Mouse (Mus musculus) intestine, embryonic 14.5 days (tissue): ENCODE measurements around the gene Tubgcp2. TPM values are rescaled to one million over a fixed set of nuclear protein-coding genes. Genes with fewer than 3 reads are reported as not detected.

Experiments used
- ATAC-seq: fragments of 200-750 bp; cut with Nextera tagmentation; replicated peaks from 2 replicates; pipeline ENCODE4 v1.8.0; 2017; ENCODE audit warnings: low read depth, moderate number of reproducible peaks, moderate TSS enrichment, moderate library complexity; ENCODE audit not compliant: low FRiP score, low TSS enrichment
- DNase-seq: peaks from one replicate; pipeline ENCODE4 v3.0.0-alpha.2; 2018; ENCODE audit warnings: low spot score
- H3K27ac ChIP-seq: fragments of 300-500 bp; sonication (generic); 2 replicates; pipeline ENCODE4 v1.5.1; 2014; ENCODE audit warnings: low read depth, mild to moderate bottlenecking, control low read depth
- H3K27me3 ChIP-seq: fragments of 300-500 bp; sonication (generic); replicated peaks from 2 replicates; pipeline ENCODE4 v1.6.1; 2014; ENCODE audit warnings: low read length, control low read depth; ENCODE audit not compliant: control insufficient read depth, insufficient read depth
- H3K36me3 ChIP-seq: fragments of 300-500 bp; sonication (generic); 2 replicates; pipeline ENCODE4 v1.6.1; 2014; ENCODE audit warnings: low read length, control low read depth; ENCODE audit not compliant: control insufficient read depth, insufficient read depth
- H3K4me1 ChIP-seq: fragments of 300-500 bp; sonication (generic); replicated peaks from 2 replicates; pipeline ENCODE4 v1.6.1; 2014; ENCODE audit warnings: low read length, control low read depth, mixed read lengths; ENCODE audit not compliant: control insufficient read depth, insufficient read depth
- H3K4me2 ChIP-seq: fragments of 300-500 bp; sonication (generic); 2 replicates; pipeline ENCODE4 v1.6.1; 2014; ENCODE audit warnings: low read length
- H3K4me3 ChIP-seq: fragments of 300-500 bp; sonication (generic); 2 replicates; pipeline ENCODE4 v1.5.1; 2014; ENCODE audit warnings: low read depth, low read length, control low read depth, mixed read lengths
- H3K9ac ChIP-seq: fragments of 300-500 bp; sonication (generic); 2 replicates; pipeline ENCODE4 v1.6.1; 2014; ENCODE audit warnings: mild to moderate bottlenecking, low read length
- H3K9me3 ChIP-seq: fragments of 300-500 bp; sonication (generic); 2 replicates; pipeline ENCODE4 v1.6.1; 2016; ENCODE audit warnings: low read length, control low read depth; ENCODE audit not compliant: control insufficient read depth
- WGBS: fragments of 180-500 bp; shearing (Covaris S2); extraction: QIAGEN DNeasy Blood & Tissue Kit; methylation state at CpG from one replicate; pipeline ENCODE4 v1.1.7; 2014; 5-methylcytosine and 5-hydroxymethylcytosine counted together
- polyA plus RNA-seq: library from polyadenylated mRNA; unstranded; fragments of >200 nt; fragmentation: Nextera tagmentation; extraction: Ambion mirVana; gene quantifications from 2 replicates; pipeline ENCODE4 v1.2.1, GENCODE M21; 2014

Tubgcp2 gene
- polyA plus RNA-seq, 1 experiment from 2014 or later: 56.0 TPM

DNA sequence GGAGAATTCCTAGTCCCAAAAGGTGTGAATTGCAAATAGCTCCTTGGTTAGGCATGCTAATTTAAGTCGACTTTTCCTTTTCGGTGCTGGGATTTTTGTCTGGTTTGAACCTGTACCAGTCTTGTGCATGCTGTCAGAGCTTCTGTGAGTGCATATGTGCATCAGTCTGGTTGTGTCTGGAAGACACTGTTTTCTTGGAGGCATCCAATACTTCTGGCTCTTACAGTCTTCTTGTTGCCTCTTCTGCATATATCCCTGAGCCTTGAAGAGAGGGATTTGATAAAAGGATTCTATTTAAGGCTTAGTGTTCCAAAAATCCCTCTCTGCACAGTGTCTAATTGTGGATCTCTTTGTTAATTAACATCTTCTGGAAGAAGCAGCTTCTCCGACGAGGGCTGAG lies 17.7 kb upstream of the Tubgcp2 start:
- Histone ChIP-seq H3K27ac (no peak overlapping the region), H3K9me3 (no peaks in the 10 kb centered on the region), H3K4me3 (no peak overlapping the region), H3K4me1 (peaks cover 9% of the 10 kb centered on the region; the same call in 1 of the 2 replicates), H3K4me2 (no peak overlapping the region), H3K36me3 (no peaks in the 10 kb centered on the region), H3K9ac (no peak overlapping the region), H3K27me3 (peaks cover 83% of the 10 kb centered on the region)
- DNase-seq (no peak), ATAC-seq (no peak)
- WGBS: 79% methylated on average over 4 of the region's 4 CpGs

- Histone ChIP-seq H3K4me1 (peaks cover 5% of the 10 kb centered on the region; the same call in 1 of the 2 replicates), H3K9me3 (no peaks in the 10 kb centered on the region), H3K27me3 (peaks cover 92% of the 10 kb centered on the region), H3K9ac (no peak overlapping the region), H3K27ac (no peak overlapping the region), H3K4me3 (peak overlapping the region; percentile 37), H3K4me2 (peak overlapping the region; percentile 56), H3K36me3 (no peaks in the 10 kb centered on the region)
- ATAC-seq (peak; percentile 10; the same call in 1 of the 2 replicates), DNase-seq (peak; percentile 76)
- WGBS: 1% methylated on average over 34 of the region's 34 CpGs
Measured at GRCm38 (mm10) chr7:140049115-140049689, 12.7 kb upstream of the Tubgcp2 start.

- DNase-seq: peak; percentile 71
- Histone ChIP-seq H3K4me3 (peak within 1 kb of the TSS; percentile 37), H3K9ac (no peak within 1 kb of the TSS), H3K36me3 (no peaks in the 10 kb centered on the region), H3K27me3 (peaks cover 90% of the 10 kb centered on the region), H3K27ac (no peak within 1 kb of the TSS), H3K9me3 (no peaks in the 10 kb centered on the region), H3K4me1 (peaks cover 5% of the 10 kb centered on the region; the same call in 1 of the 2 replicates), H3K4me2 (peak within 1 kb of the TSS; percentile 56)
- peak; percentile 41; the same call in 1 of the 2 replicates for ATAC-seq
- 1% methylated on average over 56 of the region's 56 CpGs for WGBS
Measured at GRCm38 (mm10) chr7:140048361-140049114, 12.1 kb upstream of the Tubgcp2 start, which contains the start of gene Msx3. Gene Msx3 (minus strand): TSS chr7:140049089.

GRCm38 (mm10) chr7:140047811-140048311 lies 11.4 kb upstream of the Tubgcp2 start:
- under 1% methylated on average over 33 of the region's 33 CpGs for WGBS
- Histone ChIP-seq H3K27me3 (peaks cover 83% of the 10 kb centered on the region), H3K9me3 (no peaks in the 10 kb centered on the region), H3K36me3 (no peaks in the 10 kb centered on the region), H3K27ac (no peak overlapping the region), H3K4me2 (peak overlapping the region; percentile 41), H3K4me1 (peaks cover 5% of the 10 kb centered on the region; the same call in 1 of the 2 replicates), H3K9ac (no peak overlapping the region), H3K4me3 (peak overlapping the region; percentile 25)
- peak; percentile 71 for DNase-seq
- no peak for ATAC-seq

GRCm38 (mm10) chr7:140045546-140045945 lies 9.1 kb upstream of the Tubgcp2 start:
- no peak for ATAC-seq
- 71% methylated on average over 4 of the region's 4 CpGs for WGBS
- no peak overlapping the region for H3K4me3 ChIP-seq
- peaks cover 62% of the 10 kb centered on the region for H3K27me3 ChIP-seq
- no peak overlapping the region for H3K4me2 ChIP-seq
- H3K9ac ChIP-seq: no peak overlapping the region
- no peak for DNase-seq
- H3K27ac ChIP-seq: no peak overlapping the region
- H3K36me3 ChIP-seq: peaks cover 2% of the 10 kb centered on the region; the same call in 1 of the 2 replicates
- H3K4me1 ChIP-seq: peaks cover 5% of the 10 kb centered on the region; the same call in 1 of the 2 replicates
- no peaks in the 10 kb centered on the region for H3K9me3 ChIP-seq

- no peak overlapping the region for H3K9ac ChIP-seq
- DNase-seq (no peak), ATAC-seq (no peak)
- H3K27me3 ChIP-seq: peaks cover 34% of the 10 kb centered on the region
- no peak overlapping the region for H3K4me2 ChIP-seq
- H3K27ac ChIP-seq: no peak overlapping the region
- H3K4me1 ChIP-seq: no peaks in the 10 kb centered on the region
- WGBS: 63% methylated on average over 3 of the region's 3 CpGs
- no peaks in the 10 kb centered on the region for H3K9me3 ChIP-seq
- H3K36me3 ChIP-seq: peaks cover 12% of the 10 kb centered on the region
- H3K4me3 ChIP-seq: no peak overlapping the region
Measured at GRCm38 (mm10) chr7:140042728-140043127, 6.3 kb upstream of the Tubgcp2 start.

DNA sequence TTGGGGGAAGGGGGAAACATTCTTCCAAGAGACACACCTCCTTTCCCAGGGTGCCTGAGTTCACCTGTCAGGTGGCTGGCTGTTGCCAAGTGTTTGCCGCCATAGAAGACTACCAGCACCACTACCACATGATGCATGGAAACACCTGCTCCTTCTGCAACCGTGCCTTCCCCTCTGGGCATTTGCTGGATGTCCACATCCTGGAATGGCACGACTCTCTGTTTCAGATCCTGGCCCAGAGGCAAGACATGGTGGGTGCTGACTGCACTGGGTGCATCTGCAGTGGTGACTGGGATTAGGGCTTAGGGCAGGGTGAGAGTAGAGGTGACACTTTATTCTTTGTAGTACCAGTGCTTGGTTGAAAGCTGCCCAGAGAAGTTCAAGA lies 694 bp upstream of the Tubgcp2 start:
- 50% methylated on average over 3 of the region's 3 CpGs for WGBS
- no peak for ATAC-seq
- peaks cover 13% of the 10 kb centered on the region for H3K4me1 ChIP-seq
- H3K9ac ChIP-seq: peak overlapping the region; percentile 77; the same call in 1 of the 2 replicates
- H3K4me2 ChIP-seq: peak overlapping the region; percentile 74
- DNase-seq: no peak
- H3K4me3 ChIP-seq: peak overlapping the region; percentile 99
- H3K27ac ChIP-seq: no peak overlapping the region
- H3K9me3 ChIP-seq: no peaks in the 10 kb centered on the region
- H3K27me3 ChIP-seq: no peaks in the 10 kb centered on the region
- peaks cover 30% of the 10 kb centered on the region for H3K36me3 ChIP-seq

DNA sequence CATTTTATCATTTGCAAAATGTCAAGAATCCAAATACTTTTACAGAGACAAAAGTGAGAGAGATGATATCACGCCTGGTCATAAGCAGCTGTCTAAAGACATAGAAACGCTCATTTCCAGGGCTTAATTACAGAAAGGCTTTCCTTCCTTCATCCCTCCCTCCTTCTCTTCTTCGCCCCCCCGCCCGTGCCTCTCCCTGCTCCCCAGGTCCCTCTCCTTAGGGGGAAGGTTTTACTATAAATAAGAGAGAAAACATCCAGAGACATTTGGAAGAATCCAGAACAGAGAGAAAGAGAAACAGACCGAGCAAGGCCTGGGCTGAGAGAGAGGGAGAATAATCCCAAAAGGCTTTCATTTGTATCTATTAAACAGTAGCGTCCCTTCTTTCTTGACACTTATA lies 1.0 kb downstream of the Tubgcp2 start:
- Histone ChIP-seq H3K27ac (peak overlapping the region; percentile 88; the same call in 1 of the 2 replicates), H3K9me3 (no peaks in the 10 kb centered on the region), H3K4me1 (peaks cover 13% of the 10 kb centered on the region), H3K9ac (peak overlapping the region; percentile 77), H3K4me3 (peak overlapping the region; percentile 99), H3K27me3 (no peaks in the 10 kb centered on the region), H3K36me3 (peaks cover 45% of the 10 kb centered on the region), H3K4me2 (peak overlapping the region; percentile 74)
- DNase-seq (no peak), ATAC-seq (no peak)
- 15% methylated on average over 7 of the region's 7 CpGs for WGBS
